Mouse (Mus musculus): ENCODE results near the gene Thsd4. TPM values are rescaled to one million over a fixed set of nuclear protein-coding genes. Genes with fewer than 3 reads are reported as not detected.
A peak's percentile ranks its signal among the peaks of the same experiment; 100 is the strongest.

The Thsd4 gene
- total RNA-seq, 2 experiments from 2014 or later, result 17.0 to 17.5 TPM

DNA sequence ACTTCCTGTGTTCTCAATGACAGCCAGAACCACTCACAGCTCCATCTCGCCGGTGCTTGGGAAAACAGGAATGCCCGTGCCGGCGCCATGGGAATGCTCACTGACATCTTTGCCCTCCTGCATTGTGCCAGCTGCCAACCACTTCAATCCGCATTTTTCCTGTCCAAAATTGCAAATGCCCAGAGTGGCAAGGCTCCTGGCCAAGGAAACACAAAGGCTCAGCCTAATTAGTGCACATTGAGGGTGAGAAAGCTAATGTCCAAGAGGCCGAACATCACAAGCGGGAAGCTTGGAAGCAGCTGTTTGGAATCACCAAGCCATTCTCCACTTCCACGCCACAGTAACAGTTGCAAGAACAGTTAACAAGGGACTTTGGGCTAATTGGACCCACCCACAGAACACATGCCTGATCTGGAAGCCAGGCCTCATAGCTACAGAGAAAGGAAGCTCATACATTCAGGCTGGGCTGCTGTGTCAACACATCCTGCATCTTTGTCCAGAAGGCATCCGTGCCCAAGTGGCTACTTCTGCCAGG lies 210.2 kb downstream of the Thsd4 start:
- intact Hi-C loops (cut with DNase I), result no loop called here
- DNase-seq, result peak; percentile 38 to 54

GRCm38 (mm10) chr9:60310741-60311317 lies 211.0 kb downstream of the Thsd4 start:
- no peak for DNase-seq
- intact Hi-C loops (cut with DNase I), result no loop called here

- intact Hi-C loops (cut with DNase I), result no loop called here
Observed at GRCm38 (mm10) chr9:60309786-60310711, 211.8 kb downstream of the Thsd4 start.

DNA sequence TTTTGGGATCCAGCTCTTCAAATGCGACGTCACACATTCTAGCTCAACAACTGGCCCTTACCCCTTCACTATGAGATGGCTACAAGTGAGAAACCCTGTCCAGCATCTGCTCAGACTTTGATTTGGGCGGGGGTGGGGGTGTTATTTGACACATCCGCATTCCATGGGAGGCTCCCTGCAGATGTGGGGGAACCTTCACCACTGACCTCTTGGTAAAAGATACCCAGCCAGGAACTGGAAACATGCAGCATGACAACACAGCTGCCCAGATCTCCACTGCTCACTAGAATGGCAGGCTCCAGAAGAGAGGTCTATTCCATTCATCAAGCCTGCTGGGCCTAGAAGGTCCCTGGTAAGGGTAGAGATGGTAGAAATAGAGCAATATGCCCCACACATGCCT lies 213.7 kb downstream of the Thsd4 start:
- intact Hi-C loops (cut with DNase I), result no loop called here
- DNase-seq, result no peak

More at GRCm38 (mm10) chr9:60309786-60310711, 211.8 kb downstream of the Thsd4 start:
- DNase-seq, result peak; percentile 83

GRCm38 (mm10) chr9:60307469-60307868 lies 214.4 kb downstream of the Thsd4 start:
- DNase-seq, result no peak
- intact Hi-C loops (cut with DNase I), result no loop called here

DNA sequence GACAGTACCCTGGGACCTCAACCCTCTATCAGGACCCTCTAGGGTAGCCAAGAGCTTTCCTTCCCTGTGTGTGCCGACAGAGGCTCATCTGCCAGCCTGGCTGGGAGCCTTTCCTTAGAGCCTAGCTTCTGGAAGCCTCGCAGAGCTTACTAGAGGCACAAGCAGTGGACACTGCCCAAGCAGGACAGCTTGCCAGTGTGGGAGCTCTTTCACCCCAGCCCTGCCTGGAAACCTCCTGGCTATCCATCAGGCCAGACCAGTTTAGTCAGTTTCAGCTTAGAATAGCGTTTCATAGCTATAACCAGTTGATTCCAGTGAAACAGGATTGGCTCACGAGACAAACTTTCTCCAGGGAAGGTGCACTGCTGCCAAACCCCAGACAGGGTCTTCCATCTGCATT lies 215.6 kb downstream of the Thsd4 start:
- DNase-seq, result no peak
- intact Hi-C loops (cut with DNase I), result no loop called here

- no peak for DNase-seq
- intact Hi-C loops (cut with DNase I), result no loop called here
Observed at GRCm38 (mm10) chr9:60305204-60305840, 216.5 kb downstream of the Thsd4 start.

GRCm38 (mm10) chr9:60296276-60296675 lies 225.6 kb downstream of the Thsd4 start:
- no peak for DNase-seq
- intact Hi-C loops (cut with DNase I), result no loop called here

GRCm38 (mm10) chr9:60295199-60295598 lies 226.6 kb downstream of the Thsd4 start:
- DNase-seq, result no peak
- intact Hi-C loops (cut with DNase I), result no loop called here

DNA sequence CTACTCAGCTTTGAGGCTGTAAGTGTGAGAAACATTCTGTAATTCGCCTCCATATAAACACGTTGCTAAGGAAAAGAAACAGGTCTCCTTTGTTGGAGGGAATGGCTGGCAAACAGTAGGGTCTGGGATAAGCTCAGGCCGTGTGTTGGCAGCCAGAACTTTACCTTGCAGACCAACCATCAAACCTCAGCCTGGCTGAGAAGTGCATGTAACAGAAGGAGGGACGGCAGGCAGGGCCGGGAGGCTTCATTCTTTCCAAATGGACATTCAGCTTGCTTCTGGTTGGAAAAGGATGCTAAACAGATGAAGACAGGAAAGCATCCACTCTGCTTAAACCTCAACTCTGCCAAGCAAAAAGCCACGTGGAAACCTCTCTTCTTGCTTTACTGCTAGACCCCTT lies 228.7 kb downstream of the Thsd4 start:
- intact Hi-C loops (cut with DNase I), result no loop called here
- no peak for DNase-seq

DNA sequence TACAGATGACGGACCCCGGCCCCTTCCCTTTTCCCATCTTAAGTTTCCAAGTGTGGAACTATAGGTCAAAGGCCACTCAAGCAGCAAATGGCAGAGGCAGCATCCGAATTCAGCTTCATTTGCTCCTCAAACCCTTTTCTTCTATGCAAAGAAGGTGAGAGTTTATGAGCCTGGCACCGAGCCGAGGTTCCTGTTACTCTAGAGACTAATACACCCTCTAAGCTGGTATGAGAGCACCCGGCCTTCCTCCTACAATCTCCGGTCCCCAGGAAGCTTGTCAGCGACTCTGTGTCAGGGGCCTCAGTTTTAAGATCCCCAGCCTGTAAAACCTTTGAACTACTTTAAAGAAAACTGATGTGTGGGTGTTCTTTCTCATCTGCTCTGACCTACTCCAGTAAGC lies 231.1 kb downstream of the Thsd4 start:
- no peak for DNase-seq
- intact Hi-C loops (cut with DNase I), result no loop called here

GRCm38 (mm10) chr9:60288789-60289188 lies 233.1 kb downstream of the Thsd4 start:
- DNase-seq, result no peak
- intact Hi-C loops (cut with DNase I), result no loop called here

DNA sequence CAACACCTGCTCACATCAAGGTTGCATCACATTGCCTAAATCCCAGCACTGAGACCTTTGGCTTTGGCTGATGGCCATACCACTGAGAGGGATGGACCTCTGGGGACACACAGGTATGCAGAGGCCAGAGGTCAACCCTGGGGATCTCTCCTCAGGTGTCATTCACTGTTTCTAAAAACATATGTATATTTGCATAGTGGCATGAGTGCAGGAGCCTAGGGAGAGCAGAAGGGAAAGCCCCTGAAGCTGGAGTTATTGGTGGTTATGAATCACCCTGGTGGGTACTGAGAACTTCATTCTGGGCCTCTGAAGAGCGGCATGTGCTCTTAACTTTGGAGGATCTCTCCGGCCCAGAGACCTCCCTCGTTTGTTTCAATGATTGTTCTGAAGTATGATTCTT lies 235.5 kb downstream of the Thsd4 start:
- DNase-seq, result no peak
- intact Hi-C loops (cut with DNase I), result no loop called here

GRCm38 (mm10) chr9:60285047-60285462 lies 236.8 kb downstream of the Thsd4 start:
- DNase-seq, result no peak

GRCm38 (mm10) chr9:60284318-60284717 lies 237.5 kb downstream of the Thsd4 start:
- DNase-seq, result no peak
- intact Hi-C loops (cut with DNase I), result no loop called here

More at GRCm38 (mm10) chr9:60285047-60285462, 236.8 kb downstream of the Thsd4 start:
- intact Hi-C loops (cut with DNase I), result no loop called here

GRCm38 (mm10) chr9:60283546-60283945 lies 238.3 kb downstream of the Thsd4 start:
- no peak for DNase-seq
- intact Hi-C loops (cut with DNase I), result no loop called here

GRCm38 (mm10) chr9:60281281-60281680 lies 240.6 kb downstream of the Thsd4 start:
- intact Hi-C loops (cut with DNase I), result no loop called here
- peak; percentile 44 to 63 for DNase-seq

DNA sequence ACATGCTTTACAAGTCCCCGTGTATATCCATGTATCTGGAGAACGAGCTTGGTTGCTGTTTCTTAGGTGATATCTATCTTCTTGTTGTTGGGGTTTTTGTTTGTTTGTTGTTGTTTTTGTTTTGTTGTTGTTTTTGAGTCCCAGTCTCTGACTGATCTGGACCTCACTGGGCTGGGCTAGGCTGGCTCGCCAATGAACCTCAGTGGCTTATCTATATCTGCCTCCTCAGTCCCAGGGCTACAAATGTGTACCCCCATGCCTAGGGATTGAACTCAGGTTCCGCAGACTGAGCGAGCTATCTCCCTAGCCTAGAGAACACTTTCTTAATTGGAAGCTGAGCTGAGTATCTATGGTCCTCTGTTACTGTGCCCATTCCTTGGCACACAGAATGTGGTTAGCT lies 241.1 kb downstream of the Thsd4 start:
- intact Hi-C loops (cut with DNase I), result no loop called here
- no peak for DNase-seq

GRCm38 (mm10) chr9:60279556-60279955 lies 242.3 kb downstream of the Thsd4 start:
- DNase-seq, result no peak
- intact Hi-C loops (cut with DNase I), result no loop called here

GRCm38 (mm10) chr9:60276351-60276750 lies 245.5 kb downstream of the Thsd4 start:
- intact Hi-C loops (cut with DNase I), result loop anchor here (1.0 kb wide), 1 partner anchor 30 kb away; no protein-coding TSS in a partner anchor
- peak; percentile 47 to 51 for DNase-seq

Measured in heart, postnatal 10 days (tissue).